Mouse (Mus musculus) CD4-positive helper T cell, adult 2 months (primary cell): ENCODE results near the gene Wdr54.
A peak's percentile ranks its signal among the peaks of the same experiment; 100 is the strongest.

Experiments
- DNase-seq: peaks from one replicate; pipeline ENCODE4 v3.0.0-alpha.2; 2012; ENCODE audit warnings: low read depth, missing footprints, low spot score

The Wdr54 gene

GRCm38 (mm10) chr6:83127419-83127818 is 28.8 kb downstream of the Wdr54 start:
- no peak for DNase-seq

GRCm38 (mm10) chr6:83125331-83125730 is 30.9 kb downstream of the Wdr54 start, which contains the start of gene Ino80b:
TSS of gene Ino80b (minus strand) at chr6:83125431.
- DNase-seq, result no peak

GRCm38 (mm10) chr6:83124851-83125312 is 31.3 kb downstream of the Wdr54 start:
- DNase-seq, result peak; percentile 96

GRCm38 (mm10) chr6:83122961-83123360 is 33.2 kb downstream of the Wdr54 start:
- DNase-seq, result no peak

- no peak for DNase-seq
Observed at GRCm38 (mm10) chr6:83121863-83122710, 34.1 kb downstream of the Wdr54 start.

GRCm38 (mm10) chr6:83120930-83121862 is 35.0 kb downstream of the Wdr54 start, which contains the start of gene Wbp1:
TSS of gene Wbp1 (minus strand) at chr6:83121559.
- DNase-seq, result peak; percentile 98

GRCm38 (mm10) chr6:83119734-83120051 is 36.5 kb downstream of the Wdr54 start:
- no peak for DNase-seq

- DNase-seq, result peak; percentile 60
Observed at GRCm38 (mm10) chr6:83118825-83119733, 37.1 kb downstream of the Wdr54 start.

GRCm38 (mm10) chr6:83118369-83118768 is 37.8 kb downstream of the Wdr54 start:
- DNase-seq, result no peak

- DNase-seq, result no peak
Observed at GRCm38 (mm10) chr6:83117616-83118015, 38.6 kb downstream of the Wdr54 start.

GRCm38 (mm10) chr6:83117165-83117438 is 39.1 kb downstream of the Wdr54 start:
- DNase-seq, result no peak

GRCm38 (mm10) chr6:83116373-83117164 is 39.6 kb downstream of the Wdr54 start:
- no peak for DNase-seq

- peak; percentile 72 for DNase-seq
Observed at GRCm38 (mm10) chr6:83115682-83116372, 40.4 kb downstream of the Wdr54 start.

- DNase-seq, result peak; percentile 92
Observed at GRCm38 (mm10) chr6:83115011-83115671, 41.1 kb downstream of the Wdr54 start, which contains the start of gene Mogs. TSS of gene Mogs (plus strand) at chr6:83115496.

- DNase-seq, result no peak
Observed at GRCm38 (mm10) chr6:83111510-83112136, 44.6 kb downstream of the Wdr54 start.

GRCm38 (mm10) chr6:83108762-83109668 is 47.2 kb downstream of the Wdr54 start, which contains the start of gene Mrpl53:
TSS of gene Mrpl53 (plus strand) at chr6:83109040.
- DNase-seq, result peak; percentile 76

GRCm38 (mm10) chr6:83107566-83108400 is 48.4 kb downstream of the Wdr54 start:
- DNase-seq, result peak; percentile 80
